Mouse (Mus musculus) T-helper 17 cell (primary cell): Measurements from ENCODE around the gene Rnf39.
"Not testable (repeated sequence)": the region's sequence is repeated elsewhere in the genome, so short reads cannot be mapped to it uniquely, and the experiment has no call there.

Source experiments
- in situ Hi-C, 2 experiments: fragments of 300-600 bp; cut with MboI, MseI; formaldehyde crosslinking; loops; 1 replicate in 1 of 2; 2 replicates in 1 of 2; pipeline ENCODE4 v1.15.1; 2025; ENCODE audit warnings: high pct_unique_total_duplicates in 2 of 2

Rnf39 gene

DNA sequence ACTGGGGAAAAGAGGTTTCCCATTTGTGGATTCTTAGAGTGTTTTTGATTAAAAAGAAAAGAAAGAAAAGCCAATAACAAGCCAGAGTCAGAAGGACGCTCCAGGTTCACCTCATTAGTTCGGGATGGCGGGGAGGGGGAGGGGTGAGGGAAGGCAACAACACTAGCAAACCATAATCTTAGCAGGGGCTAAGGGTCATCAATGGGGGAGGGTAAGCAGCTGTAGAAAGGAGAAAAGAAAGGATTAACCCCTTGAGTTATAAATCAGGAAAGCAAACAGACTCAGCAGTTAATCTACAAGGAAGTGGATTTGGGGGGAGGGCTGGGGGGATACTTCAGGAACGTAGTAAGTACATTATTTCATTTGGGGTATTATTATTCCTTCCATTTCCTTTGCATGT, 39.1 kb downstream of the Rnf39 start:
- in situ Hi-C loops = no loop called here

DNA sequence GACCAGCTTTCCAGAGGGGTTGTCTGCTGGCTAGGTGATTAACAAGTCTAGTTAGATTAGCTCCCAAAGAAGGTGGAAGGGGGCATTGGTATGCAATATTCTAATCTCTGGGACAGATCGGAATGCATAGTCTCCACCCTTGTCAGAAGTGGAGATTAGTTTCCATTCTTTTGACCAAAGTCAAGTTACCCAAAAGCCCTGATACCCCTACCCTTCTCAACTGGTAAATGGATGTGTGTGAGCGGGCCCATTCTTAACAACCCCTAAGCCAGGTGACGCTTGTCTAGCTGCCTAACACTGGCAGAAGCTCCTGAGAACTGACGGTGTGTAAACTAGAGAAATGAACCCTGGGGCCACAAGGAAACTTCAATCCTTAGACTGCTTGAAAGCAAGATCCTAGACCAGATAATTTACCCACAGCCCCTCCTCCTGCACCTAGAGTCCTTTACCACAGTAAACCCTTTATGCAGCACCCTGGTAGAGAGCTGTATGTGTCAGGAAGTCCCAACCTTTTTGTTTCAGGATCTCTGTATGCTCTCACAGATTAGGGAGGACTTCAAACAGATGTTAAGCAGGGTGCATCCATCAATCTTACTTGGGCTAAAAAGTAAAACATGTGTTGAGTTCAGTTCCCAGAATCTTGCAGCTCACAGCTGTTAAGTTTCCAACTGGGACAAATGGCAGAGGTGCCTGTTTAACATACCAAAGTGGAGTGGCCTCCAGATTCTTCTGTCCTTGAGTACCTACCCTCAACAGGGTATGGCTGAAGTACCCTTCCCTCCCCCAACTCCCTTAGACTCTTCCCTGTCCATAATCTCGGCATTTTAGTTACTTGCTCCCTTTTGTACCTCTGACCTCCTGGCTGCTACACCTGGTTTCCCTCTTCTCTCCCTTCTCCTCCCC, 39.8 kb downstream of the Rnf39 start:
- in situ Hi-C loops = no loop called here

DNA sequence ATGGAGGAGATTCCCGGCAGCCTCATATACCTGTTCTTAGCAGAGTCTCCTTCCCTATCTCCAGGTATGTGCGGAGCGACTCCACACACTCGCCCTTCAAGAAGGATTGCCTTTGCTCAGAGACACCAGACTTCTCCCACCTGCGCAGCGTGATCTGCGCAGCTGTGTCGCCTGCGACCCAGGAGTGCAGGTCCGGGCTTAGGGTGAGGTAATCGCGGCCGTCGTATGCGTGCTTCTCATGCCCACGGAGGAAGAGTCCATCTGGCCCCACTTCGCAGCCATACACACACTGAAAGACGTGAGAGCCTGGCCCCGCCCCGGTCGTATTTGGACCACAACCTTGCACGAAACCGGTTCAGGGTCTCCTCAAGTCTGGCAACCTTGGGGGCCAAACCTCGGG, 45.8 kb downstream of the Rnf39 start:
- in situ Hi-C loops = no loop called here

DNA sequence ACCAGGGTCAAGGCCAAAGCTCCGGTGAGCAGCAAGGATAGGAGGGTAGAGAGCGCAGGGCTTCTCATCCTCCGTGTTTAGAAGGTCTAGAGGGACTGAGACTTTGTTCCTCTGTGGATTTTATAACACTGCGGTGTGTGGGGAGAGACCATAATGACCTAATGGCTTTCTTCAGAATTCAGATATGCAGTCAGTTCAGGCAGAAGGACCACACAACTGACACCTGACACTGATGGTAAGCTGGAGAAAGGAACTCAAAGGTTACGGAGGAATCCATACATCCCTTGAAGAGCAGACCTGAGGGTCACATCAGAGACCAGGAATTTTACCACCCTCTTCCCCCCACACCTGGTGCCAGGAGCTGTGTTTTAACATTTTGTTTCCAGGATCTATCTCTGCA, 46.7 kb downstream of the Rnf39 start, which contains the start of gene H2-M5:
TSS of gene H2-M5 (minus strand) at position 101 of the 400 bp plus-strand sequence.
- in situ Hi-C loops = no loop called here

DNA sequence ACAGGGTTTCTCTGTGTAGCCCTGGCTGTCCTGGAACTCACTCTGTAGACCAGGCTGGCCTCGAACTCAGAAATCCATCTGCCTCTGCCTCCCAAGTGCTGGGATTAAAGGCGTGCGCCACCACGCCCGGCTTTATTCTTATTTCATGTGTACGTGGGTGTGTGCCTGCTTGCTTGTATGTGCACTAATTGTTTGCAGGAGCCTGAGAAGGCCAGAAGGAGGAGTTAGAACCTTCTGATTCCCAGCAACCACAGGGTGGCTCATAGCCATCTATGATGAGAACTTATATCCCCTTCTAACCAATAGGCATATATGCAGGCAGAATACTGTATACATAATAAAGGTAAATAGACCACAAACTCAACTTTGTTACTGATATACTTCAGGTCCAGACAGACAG, 47.9 kb downstream of the Rnf39 start:
- in situ Hi-C loops = not testable (repeated sequence)

DNA sequence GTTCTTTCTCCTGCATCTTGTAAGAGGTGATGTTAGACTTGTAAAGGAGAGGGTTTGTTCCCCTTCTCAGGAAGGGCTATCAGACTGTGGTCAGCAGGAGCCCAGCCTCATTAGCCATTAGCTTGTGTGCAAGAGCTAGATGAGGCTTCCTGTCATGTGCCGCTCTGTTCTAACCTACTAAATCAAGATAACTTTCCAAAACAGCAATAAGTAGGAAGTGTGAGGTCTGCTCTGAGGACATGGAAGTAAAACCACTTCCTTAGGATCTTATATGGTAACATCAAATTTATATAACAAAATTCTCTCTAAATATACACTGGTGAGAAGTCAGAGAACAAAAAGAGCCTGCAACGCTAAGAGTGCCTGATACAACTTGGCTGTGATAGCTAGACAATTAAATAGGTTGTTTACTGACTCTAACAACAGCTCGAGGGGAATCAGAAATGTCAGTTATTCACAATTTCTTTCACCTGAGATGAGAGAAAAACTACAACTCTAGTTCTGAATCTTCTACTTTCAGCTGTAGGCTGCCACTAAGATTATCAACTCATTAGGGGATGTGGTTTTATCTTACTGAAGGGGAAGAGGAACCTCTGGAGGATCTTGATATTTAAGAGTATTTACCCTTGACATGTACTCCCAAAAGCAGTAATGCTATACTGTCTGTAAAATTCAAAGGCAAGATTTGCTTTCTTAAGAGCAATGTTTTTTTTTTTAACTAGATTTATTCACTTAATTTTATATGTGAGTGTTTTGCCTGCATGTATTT, 49.8 kb downstream of the Rnf39 start:
- in situ Hi-C loops = no loop called here

DNA sequence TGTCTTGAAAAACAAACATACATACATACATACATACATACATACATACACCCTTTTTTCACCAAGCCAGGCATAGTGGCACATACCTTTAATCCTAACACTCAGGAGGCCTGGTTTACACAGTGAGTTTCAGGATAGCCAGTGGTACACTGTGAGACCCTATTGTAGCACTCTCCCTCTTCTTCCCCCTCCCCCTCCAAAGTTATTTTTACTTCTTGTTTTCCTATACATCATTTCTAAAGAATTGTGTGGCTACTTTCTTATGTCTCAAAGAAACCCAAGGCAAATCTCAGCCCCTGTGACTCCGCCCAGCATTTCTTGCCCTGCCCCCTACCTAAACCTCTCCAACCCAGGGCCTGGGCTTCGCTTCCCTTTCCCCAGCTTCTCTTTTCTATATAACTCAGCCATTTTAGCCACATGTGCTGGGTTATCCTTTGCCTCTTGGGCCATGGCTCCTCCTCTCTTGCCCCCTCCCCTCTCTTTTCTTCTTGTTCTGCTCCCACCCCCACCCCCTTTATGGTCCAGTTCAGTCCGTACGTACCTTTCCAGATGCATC, 51.1 kb downstream of the Rnf39 start:
- in situ Hi-C loops = no loop called here

DNA sequence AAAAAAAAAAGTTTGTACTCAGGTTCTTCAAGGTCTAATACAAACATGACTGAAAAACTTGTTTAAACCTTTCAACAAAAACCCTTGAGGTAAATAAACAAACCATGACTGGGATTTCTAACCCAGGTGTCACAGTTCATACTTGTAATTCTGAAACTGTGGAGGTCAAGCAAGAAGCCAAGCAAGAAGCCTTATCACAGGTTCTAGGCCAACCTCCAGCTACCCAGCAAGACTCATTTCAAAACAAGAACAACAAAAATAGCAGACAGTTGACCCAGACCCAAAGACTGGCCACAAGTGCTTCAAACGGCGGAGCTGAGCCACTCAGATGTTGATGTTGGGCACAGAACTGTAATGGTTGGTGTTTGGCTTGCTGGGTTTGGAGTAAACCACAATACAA, 51.8 kb downstream of the Rnf39 start:
- in situ Hi-C loops = no loop called here

DNA sequence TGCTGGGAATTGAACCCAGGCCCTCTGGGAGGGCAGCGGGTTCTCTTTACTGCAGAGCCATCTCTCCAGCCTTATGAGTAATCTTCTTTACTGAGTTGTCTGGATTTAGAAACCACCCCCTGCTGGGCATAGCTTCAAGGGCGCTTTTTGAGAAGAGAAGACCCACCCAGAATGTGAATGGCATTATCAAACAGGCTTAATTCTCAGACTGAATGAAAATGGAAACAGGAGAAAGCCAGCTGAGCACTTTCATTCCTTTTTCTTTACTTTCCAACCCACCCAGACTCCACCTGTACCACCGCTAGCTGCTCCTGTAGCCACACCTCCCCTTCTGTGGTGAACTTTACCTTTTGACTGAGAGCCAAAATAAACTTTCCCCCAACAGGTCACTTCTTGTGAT, 52.7 kb downstream of the Rnf39 start:
- in situ Hi-C loops = no loop called here

DNA sequence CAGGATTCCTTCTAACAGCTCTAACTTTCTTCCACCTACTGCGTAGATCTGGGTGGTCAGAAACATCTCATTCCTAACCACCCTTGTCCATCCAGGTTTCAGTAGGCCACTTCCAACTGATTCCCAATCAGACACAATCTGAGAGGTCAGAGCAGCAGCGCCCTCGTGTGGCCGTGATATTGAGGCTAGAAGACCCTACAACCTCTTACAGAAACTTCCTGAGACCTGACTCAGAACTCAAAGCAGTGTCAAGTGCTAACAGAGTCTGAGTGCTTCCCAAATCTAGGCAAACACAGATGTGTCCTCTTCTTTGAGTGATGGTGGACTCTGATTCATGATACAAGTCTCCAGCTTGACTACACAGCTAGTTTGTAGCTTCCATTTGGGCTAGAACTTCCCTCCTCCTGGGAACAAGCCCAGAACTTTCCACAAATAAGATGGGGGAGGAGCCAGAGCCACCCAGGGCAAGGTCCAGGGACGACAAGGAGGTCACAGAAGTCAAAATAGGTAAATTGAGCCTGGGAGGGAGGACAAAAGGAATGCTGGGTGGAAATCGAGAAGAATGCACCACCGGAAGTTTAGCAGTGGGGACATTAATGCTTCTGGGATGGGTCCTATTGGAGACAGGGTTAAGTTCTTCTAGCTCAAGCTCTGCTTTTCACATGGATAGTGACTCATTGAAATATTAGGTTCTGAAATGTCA, 54.5 kb downstream of the Rnf39 start:
- in situ Hi-C loops = no loop called here
